Mouse (Mus musculus) olfactory bulb, adult 2 months (tissue): Measurements from ENCODE around the gene Rad51b.

ENCODE experiments used
- CTCF ChIP-seq: fragments of 200-500 bp; IDR thresholded peaks from 2 replicates; pipeline ENCODE4 v1.5.1; 2012; ENCODE audit warnings: low read depth, mild to moderate bottlenecking, low read length, moderate library complexity; ENCODE audit not compliant: insufficient read depth
- POLR2A ChIP-seq: fragments of 200-500 bp; IDR thresholded peaks from 2 replicates; pipeline ENCODE4 v1.6.1; 2012; ENCODE audit warnings: mild to moderate bottlenecking, low read depth, low read length, moderate library complexity; ENCODE audit not compliant: insufficient read depth

GRCm38 (mm10) chr12:79626555-79627080 is 329.5 kb downstream of the Rad51b start:
- TF ChIP-seq CTCF (no peak), POLR2A (no peak)
